Mouse (Mus musculus) intestine, postnatal 0 days (tissue): ENCODE data around the gene Xrn2. TPM values are rescaled to one million over a fixed set of nuclear protein-coding genes. Genes with fewer than 3 reads are reported as not detected.
A peak's percentile ranks its signal among the peaks of the same experiment; 100 is the strongest.

Experiments
- ATAC-seq: fragments of 200-750 bp; cut with Nextera tagmentation; 2 replicates; pipeline ENCODE4 v1.8.0; 2017; ENCODE audit warnings: mild to moderate bottlenecking, moderate TSS enrichment, moderate library complexity
- H3K27ac ChIP-seq: fragments of 300-500 bp; sonication (generic); 2 replicates; pipeline ENCODE4 v1.5.1; 2014; ENCODE audit warnings: mild to moderate bottlenecking, low read depth, low read length, moderate library complexity
- H3K27me3 ChIP-seq: fragments of 300-500 bp; sonication (generic); replicated peaks from 2 replicates; pipeline ENCODE4 v1.6.1; 2014; ENCODE audit warnings: low read length, mixed read lengths; ENCODE audit not compliant: control insufficient read depth, insufficient read depth
- H3K36me3 ChIP-seq: fragments of 300-500 bp; sonication (generic); 2 replicates; pipeline ENCODE4 v1.6.1; 2014; ENCODE audit warnings: mild to moderate bottlenecking, moderate library complexity; ENCODE audit not compliant: control insufficient read depth, insufficient read depth
- H3K4me1 ChIP-seq: fragments of 300-500 bp; sonication (generic); replicated peaks from 2 replicates; pipeline ENCODE4 v1.6.1; 2014; ENCODE audit warnings: antibody characterized with exemption, low read length, mixed read lengths; ENCODE audit not compliant: control insufficient read depth, insufficient read depth
- H3K4me2 ChIP-seq: fragments of 300-500 bp; sonication (generic); replicated peaks from 2 replicates; pipeline ENCODE4 v1.6.1; 2014; ENCODE audit warnings: low read depth, mild to moderate bottlenecking, moderate library complexity
- H3K4me3 ChIP-seq: fragments of 300-500 bp; sonication (generic); 2 replicates; pipeline ENCODE4 v1.5.1; 2014; ENCODE audit warnings: low read depth, low read length
- H3K9ac ChIP-seq: fragments of 300-500 bp; sonication (generic); 2 replicates; pipeline ENCODE4 v1.6.1; 2014; ENCODE audit warnings: mild to moderate bottlenecking, low read depth, low read length
- H3K9me3 ChIP-seq: fragments of 300-500 bp; sonication (generic); 2 replicates; pipeline ENCODE4 v1.6.1; 2016; ENCODE audit warnings: mixed run types; ENCODE audit not compliant: control insufficient read depth
- CTCF ChIP-seq: sonication (generic); IDR thresholded peaks from 2 replicates; pipeline ENCODE4 v1.5.1; 2016; ENCODE audit warnings: low read depth, mild to moderate bottlenecking, control low read depth, antibody characterized with exemption, moderate library complexity
- WGBS: fragments of 180-500 bp; shearing (Covaris S2); extraction: QIAGEN DNeasy Blood & Tissue Kit; methylation state at CpG from one replicate; pipeline ENCODE4 v1.1.7; 2014; 5-methylcytosine and 5-hydroxymethylcytosine counted together
- polyA plus RNA-seq: library from polyadenylated mRNA; unstranded; fragments of >200 nt; fragmentation: Nextera tagmentation; extraction: Ambion mirVana; gene quantifications from 2 replicates; pipeline ENCODE4 v1.2.1, GENCODE M21; 2015

Gene Xrn2
- polyA plus RNA-seq, 1 experiment from 2014 or later = 46.4 TPM

- ATAC-seq = no peak
- 70% methylated on average over 2 of the region's 2 CpGs for WGBS
- Histone ChIP-seq H3K27me3 (no peaks in the 10 kb centered on the region), H3K9me3 (no peaks in the 10 kb centered on the region), H3K4me3 (no peak overlapping the region), H3K9ac (no peak overlapping the region), H3K27ac (no peak overlapping the region), H3K4me2 (no peak overlapping the region), H3K4me1 (no peaks in the 10 kb centered on the region), H3K36me3 (peaks cover 54% of the 10 kb centered on the region)
- TF ChIP-seq CTCF = no peak
These were observed 23.1 kb downstream of the Xrn2 start for GRCm38 (mm10) chr2:147035864-147036263.

DNA sequence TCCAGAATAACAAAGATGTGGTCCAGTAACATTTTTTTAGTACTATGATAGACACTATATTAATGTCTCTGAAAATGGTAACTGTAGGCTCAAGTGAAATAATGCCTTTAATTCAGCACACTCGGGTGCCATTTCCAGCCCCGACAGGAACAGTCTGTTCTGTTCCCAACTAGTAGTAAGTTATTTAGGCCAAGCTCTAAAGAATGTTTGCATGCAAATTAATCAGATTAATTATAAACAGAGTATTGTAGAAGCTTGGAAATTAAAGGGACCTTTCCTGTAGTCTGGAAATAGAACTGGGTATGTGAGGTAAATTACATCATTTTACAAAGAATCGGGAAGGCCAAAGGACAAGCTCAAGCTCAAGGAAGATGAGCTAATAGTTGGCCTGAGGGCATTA lies 34.3 kb downstream of the Xrn2 start:
- Histone ChIP-seq H3K9ac (no peak overlapping the region), H3K9me3 (no peaks in the 10 kb centered on the region), H3K36me3 (peaks cover 42% of the 10 kb centered on the region), H3K4me3 (no peak overlapping the region), H3K27ac (no peak overlapping the region), H3K4me1 (no peaks in the 10 kb centered on the region), H3K27me3 (no peaks in the 10 kb centered on the region), H3K4me2 (no peak overlapping the region)
- 80% methylated on average over 3 of the region's 3 CpGs for whole genome bisulfite sequencing
- ATAC-seq = no peak
- TF ChIP-seq CTCF = no peak

DNA sequence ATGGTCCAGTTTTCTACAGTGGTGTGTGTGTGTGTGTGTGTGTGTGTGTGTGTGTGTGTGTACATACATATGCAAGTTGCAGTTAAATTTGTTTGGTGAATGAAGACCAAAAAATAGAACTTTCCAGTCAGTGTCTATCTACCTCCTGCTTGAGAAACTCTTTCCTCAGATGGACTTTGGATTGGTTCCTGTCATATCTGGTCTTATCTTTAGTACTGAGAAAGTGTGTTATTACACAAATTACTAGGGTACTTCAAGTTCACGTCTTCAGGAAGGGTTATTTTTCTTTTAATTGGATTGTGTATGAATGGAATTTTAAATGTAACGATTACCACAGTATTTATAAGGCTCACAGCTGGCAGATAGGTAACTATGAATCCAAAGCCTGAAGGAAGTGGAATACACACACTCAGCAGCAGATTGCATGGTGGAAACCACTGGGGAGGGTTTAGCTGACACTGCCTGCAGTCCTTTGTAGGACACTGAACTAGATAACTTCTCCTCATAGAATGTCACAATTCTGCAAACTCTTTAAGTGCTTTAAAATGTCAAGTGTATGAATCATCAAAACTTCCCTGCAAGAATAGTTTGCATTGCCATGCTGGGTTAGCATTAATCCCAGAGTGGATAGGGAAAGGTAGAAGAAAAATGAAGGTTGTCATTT lies 40.6 kb downstream of the Xrn2 start:
- Histone ChIP-seq H3K4me2 (no peak overlapping the region), H3K4me1 (no peaks in the 10 kb centered on the region; the same call in 1 of the 2 replicates), H3K9ac (no peak overlapping the region), H3K27ac (no peak overlapping the region; the same call in 1 of the 2 replicates), H3K4me3 (no peak overlapping the region), H3K9me3 (no peaks in the 10 kb centered on the region), H3K27me3 (no peaks in the 10 kb centered on the region), H3K36me3 (peaks cover 48% of the 10 kb centered on the region)
- ATAC-seq = peak; percentile 87
- 50% methylated on average over 2 of the region's 2 CpGs for WGBS
- TF ChIP-seq CTCF = no peak

- Histone ChIP-seq H3K9me3 (no peaks in the 10 kb centered on the region), H3K27me3 (no peaks in the 10 kb centered on the region), H3K36me3 (peaks cover 23% of the 10 kb centered on the region), H3K4me3 (no peak overlapping the region), H3K27ac (no peak overlapping the region), H3K4me2 (no peak overlapping the region), H3K4me1 (no peaks in the 10 kb centered on the region), H3K9ac (no peak overlapping the region)
- TF ChIP-seq CTCF = no peak
- no peak for ATAC-seq
- 94% methylated on average over 1 of the region's 1 CpGs for WGBS
These were observed 54.9 kb downstream of the Xrn2 start for GRCm38 (mm10) chr2:147067480-147068246.

DNA sequence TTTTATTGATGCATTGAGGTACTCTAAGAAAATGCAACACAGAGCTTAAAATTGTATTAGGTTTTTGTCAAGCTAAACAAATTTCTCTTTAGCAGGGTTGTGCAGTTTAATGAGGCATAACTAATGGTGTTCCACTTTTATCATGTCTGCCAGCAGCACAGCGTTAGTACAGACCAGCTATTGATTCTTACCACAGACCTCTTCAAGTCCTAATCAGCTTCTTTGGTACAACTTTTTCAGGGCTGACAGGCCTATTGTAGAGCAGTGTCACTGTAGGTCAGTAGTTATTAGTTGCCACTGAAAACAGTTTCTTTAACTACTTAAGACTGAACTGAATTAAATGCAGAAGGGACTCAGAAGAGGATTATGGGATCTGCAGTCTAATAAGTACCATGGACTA lies 56.3 kb downstream of the Xrn2 start:
- Histone ChIP-seq H3K9me3 (no peaks in the 10 kb centered on the region), H3K27ac (no peak overlapping the region), H3K36me3 (peaks cover 18% of the 10 kb centered on the region), H3K4me3 (no peak overlapping the region), H3K9ac (no peak overlapping the region), H3K4me2 (no peak overlapping the region), H3K4me1 (no peaks in the 10 kb centered on the region), H3K27me3 (no peaks in the 10 kb centered on the region)
- ATAC-seq = no peak
- WGBS = 88% methylated on average over 1 of the region's 1 CpGs
- TF ChIP-seq CTCF = no peak

GRCm38 (mm10) chr2:147070305-147070704 lies 57.5 kb downstream of the Xrn2 start:
- no peak for ATAC-seq
- no peaks in the 10 kb centered on the region for H3K9me3 ChIP-seq
- peaks cover 23% of the 10 kb centered on the region for H3K36me3 ChIP-seq
- H3K27me3 ChIP-seq = no peaks in the 10 kb centered on the region
- H3K4me2 ChIP-seq = no peak overlapping the region
- no peaks in the 10 kb centered on the region for H3K4me1 ChIP-seq
- WGBS = 90% methylated on average over 1 of the region's 1 CpGs
- H3K9ac ChIP-seq = no peak overlapping the region
- TF ChIP-seq CTCF = no peak
- H3K27ac ChIP-seq = no peak overlapping the region
- no peak overlapping the region for H3K4me3 ChIP-seq
